Mouse (Mus musculus): ENCODE data around the gene Kcnk13. TPM values are rescaled to one million over a fixed set of nuclear protein-coding genes. Genes with fewer than 3 reads are reported as not detected.

Kcnk13 gene
- polyA plus RNA-seq, 1 experiment from 2014 or later, result 0.27 TPM

- H3K9ac ChIP-seq, result no peak overlapping the region
- ATAC-seq (ENCODE audit: insufficient number of reproducible peaks, low FRiP score), result no peak
- no peaks in the 10 kb centered on the region; the same call in 1 of the 2 replicates for H3K9me3 ChIP-seq (replicated peaks)
- WGBS, result 81% methylated on average over 5 of the region's 5 CpGs
- H3K4me3 ChIP-seq, result no peak overlapping the region
- no peak overlapping the region for H3K27ac ChIP-seq (ENCODE audit: poor library complexity, severe bottlenecking)
- H3K4me2 ChIP-seq, result no peak overlapping the region
- H3K27me3 ChIP-seq (replicated peaks), result no peaks in the 10 kb centered on the region
- H3K36me3 ChIP-seq, result no peaks in the 10 kb centered on the region
- H3K4me1 ChIP-seq (replicated peaks), result no peaks in the 10 kb centered on the region
These were observed 50.8 kb downstream of the Kcnk13 start for GRCm38 (mm10) chr12:100015146-100015545.

GRCm38 (mm10) chr12:100017709-100018108 lies 53.4 kb downstream of the Kcnk13 start:
- no peaks in the 10 kb centered on the region for H3K4me1 ChIP-seq (replicated peaks)
- no peak overlapping the region for H3K9ac ChIP-seq
- no peaks in the 10 kb centered on the region for H3K36me3 ChIP-seq
- no peaks in the 10 kb centered on the region for H3K27me3 ChIP-seq (replicated peaks)
- no peak overlapping the region for H3K27ac ChIP-seq (ENCODE audit: poor library complexity, severe bottlenecking)
- 82% methylated on average over 6 of the region's 6 CpGs for WGBS
- no peaks in the 10 kb centered on the region for H3K9me3 ChIP-seq (replicated peaks)
- no peak overlapping the region for H3K4me3 ChIP-seq
- no peak overlapping the region for H3K4me2 ChIP-seq
- ATAC-seq (ENCODE audit: insufficient number of reproducible peaks, low FRiP score), result no peak

DNA sequence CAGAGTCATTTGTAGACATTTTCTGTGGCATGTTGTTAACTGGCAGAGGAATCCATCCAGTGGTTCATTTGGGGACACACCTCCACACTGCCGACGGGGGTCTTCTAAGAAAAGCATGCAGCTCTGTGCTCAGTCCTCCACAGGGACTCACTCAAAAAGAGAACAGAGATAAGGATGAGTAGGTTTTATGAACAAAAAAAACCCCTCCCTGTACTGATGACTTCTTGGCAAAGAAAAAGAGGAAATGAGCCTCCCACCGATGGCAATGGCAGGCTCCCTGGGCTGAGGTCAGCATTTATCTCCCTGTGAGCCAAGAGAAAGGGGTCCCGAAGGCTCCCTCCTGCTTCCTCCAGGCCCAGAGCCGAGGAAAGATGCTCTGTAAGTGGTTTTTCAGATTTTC lies 58.2 kb downstream of the Kcnk13 start:
- WGBS, result 58% methylated on average over 5 of the region's 5 CpGs

DNA sequence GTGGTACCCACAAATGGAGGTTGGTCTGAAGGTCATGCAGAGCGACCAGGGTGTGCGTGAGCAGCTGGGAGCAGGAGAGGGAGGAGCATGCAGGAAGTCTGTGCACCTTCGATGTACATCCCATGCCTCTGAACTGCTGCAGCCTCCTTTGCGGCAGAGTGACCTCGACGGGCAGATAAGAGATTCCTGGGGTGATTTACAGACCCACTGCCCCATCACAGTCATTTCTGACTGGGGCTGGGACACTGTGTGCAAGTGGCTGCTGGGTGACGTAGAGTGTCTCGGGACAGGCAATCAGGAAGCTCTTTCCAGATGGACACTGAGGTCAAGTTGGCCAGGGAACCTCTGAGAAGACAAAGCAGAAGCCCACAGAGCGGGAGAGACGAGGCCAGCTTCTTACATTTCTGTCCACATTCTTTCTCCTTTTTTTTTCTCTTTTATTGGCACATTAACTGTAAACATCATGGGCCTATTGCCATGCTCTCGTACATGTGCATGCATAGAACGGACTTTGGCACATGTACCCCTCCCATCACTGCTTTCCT lies 59.6 kb downstream of the Kcnk13 start:
- H3K27ac ChIP-seq (ENCODE audit: poor library complexity, severe bottlenecking), result no peak overlapping the region
- H3K36me3 ChIP-seq, result no peaks in the 10 kb centered on the region
- WGBS, result 75% methylated on average over 12 of the region's 12 CpGs
- no peak overlapping the region for H3K4me3 ChIP-seq
- H3K9me3 ChIP-seq (replicated peaks), result no peaks in the 10 kb centered on the region
- H3K4me1 ChIP-seq (replicated peaks), result no peaks in the 10 kb centered on the region
- H3K4me2 ChIP-seq, result no peak overlapping the region
- no peak for ATAC-seq (ENCODE audit: insufficient number of reproducible peaks, low FRiP score)
- H3K27me3 ChIP-seq (replicated peaks), result no peaks in the 10 kb centered on the region
- no peak overlapping the region for H3K9ac ChIP-seq

More for the DNA sequence above, 58.2 kb downstream of the Kcnk13 start:
- Histone ChIP-seq H3K27ac (ENCODE audit: poor library complexity, severe bottlenecking) (no peak overlapping the region), H3K27me3 (replicated peaks) (no peaks in the 10 kb centered on the region), H3K4me3 (no peak overlapping the region), H3K36me3 (no peaks in the 10 kb centered on the region), H3K9me3 (replicated peaks) (no peaks in the 10 kb centered on the region), H3K4me1 (replicated peaks) (no peaks in the 10 kb centered on the region), H3K4me2 (no peak overlapping the region), H3K9ac (no peak overlapping the region)
- ATAC-seq (ENCODE audit: insufficient number of reproducible peaks, low FRiP score), result no peak

DNA sequence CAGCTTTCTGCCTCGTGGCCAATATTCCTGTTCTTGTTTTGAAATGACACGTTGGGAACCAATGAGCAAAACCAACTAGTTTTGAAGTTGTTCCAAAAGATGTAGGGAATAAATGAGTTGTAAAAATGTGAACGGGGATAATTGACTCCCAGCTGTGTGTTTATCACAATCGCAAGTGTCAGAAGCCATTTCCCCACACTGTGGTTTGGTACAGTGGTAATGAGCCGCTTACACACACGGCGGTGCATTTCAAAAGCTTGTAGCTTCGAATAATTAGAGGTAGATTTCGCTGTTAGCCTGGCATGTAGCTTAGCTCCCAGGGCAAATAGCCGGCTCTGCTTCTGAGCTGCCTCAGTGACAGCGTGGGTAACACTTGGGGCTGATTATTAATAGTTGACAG lies 61.4 kb downstream of the Kcnk13 start:
- ATAC-seq (ENCODE audit: insufficient number of reproducible peaks, low FRiP score), result no peak
- no peak overlapping the region for H3K4me2 ChIP-seq
- WGBS, result 64% methylated on average over 11 of the region's 11 CpGs
- H3K9me3 ChIP-seq (replicated peaks), result no peaks in the 10 kb centered on the region
- H3K27me3 ChIP-seq (replicated peaks), result no peaks in the 10 kb centered on the region
- H3K36me3 ChIP-seq, result no peaks in the 10 kb centered on the region
- H3K4me1 ChIP-seq (replicated peaks), result no peaks in the 10 kb centered on the region
- no peak overlapping the region for H3K4me3 ChIP-seq
- no peak overlapping the region for H3K9ac ChIP-seq
- H3K27ac ChIP-seq (ENCODE audit: poor library complexity, severe bottlenecking), result no peak overlapping the region

GRCm38 (mm10) chr12:100026715-100027245 lies 62.5 kb downstream of the Kcnk13 start:
- H3K36me3 ChIP-seq, result no peaks in the 10 kb centered on the region
- no peaks in the 10 kb centered on the region for H3K4me1 ChIP-seq (replicated peaks)
- H3K9me3 ChIP-seq (replicated peaks), result no peaks in the 10 kb centered on the region
- H3K4me3 ChIP-seq, result no peak overlapping the region
- WGBS, result 68% methylated on average over 7 of the region's 7 CpGs
- no peak overlapping the region for H3K4me2 ChIP-seq
- H3K9ac ChIP-seq, result no peak overlapping the region
- H3K27ac ChIP-seq (ENCODE audit: poor library complexity, severe bottlenecking), result no peak overlapping the region
- H3K27me3 ChIP-seq (replicated peaks), result no peaks in the 10 kb centered on the region
- no peak for ATAC-seq (ENCODE audit: insufficient number of reproducible peaks, low FRiP score)

- Histone ChIP-seq H3K9me3 (replicated peaks) (no peaks in the 10 kb centered on the region), H3K4me2 (no peak overlapping the region), H3K9ac (no peak overlapping the region), H3K4me3 (no peak overlapping the region), H3K36me3 (no peaks in the 10 kb centered on the region), H3K27me3 (replicated peaks) (no peaks in the 10 kb centered on the region), H3K4me1 (replicated peaks) (no peaks in the 10 kb centered on the region), H3K27ac (ENCODE audit: poor library complexity, severe bottlenecking) (no peak overlapping the region)
- ATAC-seq (ENCODE audit: insufficient number of reproducible peaks, low FRiP score), result no peak
- WGBS, result 79% methylated on average over 7 of the region's 7 CpGs
These were observed 63.0 kb downstream of the Kcnk13 start for GRCm38 (mm10) chr12:100027281-100027680.

- no peaks in the 10 kb centered on the region for H3K27me3 ChIP-seq (replicated peaks)
- H3K9me3 ChIP-seq (replicated peaks), result no peaks in the 10 kb centered on the region
- ATAC-seq (ENCODE audit: insufficient number of reproducible peaks, low FRiP score), result no peak
- no peaks in the 10 kb centered on the region for H3K36me3 ChIP-seq
- H3K4me2 ChIP-seq, result no peak overlapping the region
- 76% methylated on average over 5 of the region's 5 CpGs for WGBS
- no peak overlapping the region for H3K4me3 ChIP-seq
- H3K27ac ChIP-seq (ENCODE audit: poor library complexity, severe bottlenecking), result no peak overlapping the region
- H3K9ac ChIP-seq, result no peak overlapping the region
- no peaks in the 10 kb centered on the region for H3K4me1 ChIP-seq (replicated peaks)
These were observed 67.4 kb downstream of the Kcnk13 start for GRCm38 (mm10) chr12:100031681-100032080.

- WGBS, result 72% methylated on average over 4 of the region's 4 CpGs
- Histone ChIP-seq H3K4me3 (no peak overlapping the region), H3K9me3 (replicated peaks) (no peaks in the 10 kb centered on the region), H3K4me2 (no peak overlapping the region), H3K9ac (no peak overlapping the region), H3K27me3 (replicated peaks) (no peaks in the 10 kb centered on the region), H3K4me1 (replicated peaks) (no peaks in the 10 kb centered on the region), H3K36me3 (no peaks in the 10 kb centered on the region), H3K27ac (ENCODE audit: poor library complexity, severe bottlenecking) (no peak overlapping the region)
- ATAC-seq (ENCODE audit: insufficient number of reproducible peaks, low FRiP score), result no peak
These were observed 68.2 kb downstream of the Kcnk13 start for GRCm38 (mm10) chr12:100032521-100032920.

DNA sequence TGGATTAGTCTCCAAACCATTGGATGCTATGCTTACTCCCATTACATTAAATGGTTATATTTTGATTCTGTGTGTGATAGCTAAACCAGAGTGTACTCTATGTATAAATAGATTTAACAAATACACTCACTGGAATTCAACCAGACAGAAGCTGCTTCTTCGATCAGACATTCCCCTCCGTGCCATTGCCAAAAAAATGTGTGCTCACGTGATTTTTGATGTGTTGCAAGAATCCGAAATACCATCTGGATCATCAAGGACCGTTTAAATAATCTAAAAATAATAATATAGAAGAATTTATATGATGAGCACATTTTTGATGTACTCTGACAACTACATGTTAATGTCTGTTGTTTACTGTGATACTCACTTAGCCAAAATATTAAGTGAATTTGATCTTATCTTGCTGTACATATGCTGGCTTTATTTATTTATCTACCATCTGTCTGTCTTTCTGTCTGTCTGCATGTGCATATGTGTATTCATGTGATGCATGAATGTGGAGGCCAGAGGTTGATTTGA lies 74.5 kb downstream of the Kcnk13 start:
- no peaks in the 10 kb centered on the region for H3K27me3 ChIP-seq (replicated peaks)
- H3K36me3 ChIP-seq, result no peaks in the 10 kb centered on the region
- no peaks in the 10 kb centered on the region for H3K9me3 ChIP-seq (replicated peaks)
- WGBS, result 86% methylated on average over 5 of the region's 5 CpGs
- no peaks in the 10 kb centered on the region for H3K4me1 ChIP-seq (replicated peaks)
- H3K4me3 ChIP-seq, result no peak overlapping the region
- no peak overlapping the region for H3K9ac ChIP-seq
- no peak for ATAC-seq (ENCODE audit: insufficient number of reproducible peaks, low FRiP score)
- no peak overlapping the region for H3K4me2 ChIP-seq
- no peak overlapping the region for H3K27ac ChIP-seq (ENCODE audit: poor library complexity, severe bottlenecking)

- Histone ChIP-seq H3K36me3 (no peaks in the 10 kb centered on the region), H3K27me3 (replicated peaks) (no peaks in the 10 kb centered on the region), H3K9ac (no peak overlapping the region), H3K4me2 (no peak overlapping the region), H3K9me3 (replicated peaks) (no peaks in the 10 kb centered on the region), H3K27ac (ENCODE audit: poor library complexity, severe bottlenecking) (no peak overlapping the region), H3K4me1 (replicated peaks) (no peaks in the 10 kb centered on the region), H3K4me3 (no peak overlapping the region)
- 72% methylated on average over 8 of the region's 8 CpGs for WGBS
- no peak for ATAC-seq (ENCODE audit: insufficient number of reproducible peaks, low FRiP score)
These were observed 77.8 kb downstream of the Kcnk13 start for GRCm38 (mm10) chr12:100042116-100042515.

DNA sequence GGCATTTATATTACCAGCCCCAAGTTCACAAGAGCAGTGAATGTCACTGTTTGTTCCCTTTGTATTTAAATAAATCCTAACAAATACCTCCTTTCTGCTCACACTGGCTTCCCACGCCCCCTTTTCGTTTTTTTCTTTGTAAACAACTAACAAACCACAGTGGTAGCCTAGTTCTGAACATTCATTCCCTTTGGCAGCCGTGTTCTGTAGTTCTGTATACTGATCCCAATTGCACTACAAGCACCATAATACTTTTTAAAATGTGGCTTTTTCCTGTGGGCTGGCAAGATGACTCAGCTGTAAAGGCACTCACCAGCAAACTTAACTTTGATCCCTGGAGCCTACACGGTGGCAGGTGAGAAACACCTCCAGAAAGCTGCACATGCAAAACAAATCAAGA lies 80.4 kb downstream of the Kcnk13 start:
- no peak overlapping the region for H3K4me3 ChIP-seq
- no peak overlapping the region for H3K27ac ChIP-seq (ENCODE audit: poor library complexity, severe bottlenecking)
- H3K27me3 ChIP-seq (replicated peaks), result no peaks in the 10 kb centered on the region
- no peak for ATAC-seq (ENCODE audit: insufficient number of reproducible peaks, low FRiP score)
- 68% methylated on average over 4 of the region's 4 CpGs for WGBS
- H3K9me3 ChIP-seq (replicated peaks), result no peaks in the 10 kb centered on the region
- H3K9ac ChIP-seq, result no peak overlapping the region
- H3K4me1 ChIP-seq (replicated peaks), result no peaks in the 10 kb centered on the region
- no peak overlapping the region for H3K4me2 ChIP-seq
- H3K36me3 ChIP-seq, result no peaks in the 10 kb centered on the region

Measured in heart, embryonic 12.5 days (tissue).